Mouse (Mus musculus) cerebellum, adult 8-10 months (tissue): Measurements from ENCODE around the gene Bbox1.

Experiments used
- DNase-seq: peaks from one replicate; pipeline ENCODE4 v3.0.0; 2022

The Bbox1 gene

DNA sequence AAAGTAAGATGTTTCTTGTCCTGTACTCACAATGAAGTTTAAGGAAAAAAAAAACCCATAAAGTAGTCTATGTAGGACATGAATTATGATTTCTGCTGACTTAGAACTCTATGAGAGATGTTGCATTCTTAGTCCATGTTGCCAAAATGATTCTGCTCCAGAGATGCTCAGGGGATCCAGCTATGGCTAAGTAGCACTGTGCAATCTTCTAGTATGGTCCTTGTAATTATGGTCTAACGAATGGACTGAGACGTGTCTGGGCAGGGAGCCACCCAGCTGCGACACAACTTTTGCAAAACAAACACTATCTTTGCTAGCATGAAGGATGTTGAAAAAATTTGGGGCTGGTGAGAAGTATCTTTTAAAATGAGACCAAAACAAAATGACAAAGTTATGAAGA lies 45.1 kb downstream of the Bbox1 start:
- DNase-seq = no peak

DNA sequence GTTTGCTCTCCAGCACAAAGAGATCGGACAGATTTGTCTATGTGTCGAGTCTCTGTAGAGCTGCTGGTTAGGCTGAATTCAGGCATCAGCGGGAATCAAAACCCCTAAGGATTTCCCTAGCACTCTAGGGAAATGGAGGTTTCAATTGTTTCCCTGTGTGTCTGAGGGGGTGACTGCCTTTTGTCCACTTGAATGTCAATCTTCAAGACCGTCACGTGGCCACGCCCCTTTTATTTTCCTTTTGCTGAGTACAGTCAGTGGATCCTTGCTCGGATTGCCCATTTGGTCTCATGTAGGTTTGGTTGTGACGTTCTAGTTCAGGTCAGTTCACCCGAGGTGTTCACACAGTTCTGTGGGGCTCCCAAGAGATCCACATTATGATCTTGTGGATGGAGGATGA lies 82.1 kb downstream of the Bbox1 start:
- no peak for DNase-seq

- no peak for DNase-seq
These were observed 83.6 kb downstream of the Bbox1 start for GRCm38 (mm10) chr2:110230753-110231152.

DNA sequence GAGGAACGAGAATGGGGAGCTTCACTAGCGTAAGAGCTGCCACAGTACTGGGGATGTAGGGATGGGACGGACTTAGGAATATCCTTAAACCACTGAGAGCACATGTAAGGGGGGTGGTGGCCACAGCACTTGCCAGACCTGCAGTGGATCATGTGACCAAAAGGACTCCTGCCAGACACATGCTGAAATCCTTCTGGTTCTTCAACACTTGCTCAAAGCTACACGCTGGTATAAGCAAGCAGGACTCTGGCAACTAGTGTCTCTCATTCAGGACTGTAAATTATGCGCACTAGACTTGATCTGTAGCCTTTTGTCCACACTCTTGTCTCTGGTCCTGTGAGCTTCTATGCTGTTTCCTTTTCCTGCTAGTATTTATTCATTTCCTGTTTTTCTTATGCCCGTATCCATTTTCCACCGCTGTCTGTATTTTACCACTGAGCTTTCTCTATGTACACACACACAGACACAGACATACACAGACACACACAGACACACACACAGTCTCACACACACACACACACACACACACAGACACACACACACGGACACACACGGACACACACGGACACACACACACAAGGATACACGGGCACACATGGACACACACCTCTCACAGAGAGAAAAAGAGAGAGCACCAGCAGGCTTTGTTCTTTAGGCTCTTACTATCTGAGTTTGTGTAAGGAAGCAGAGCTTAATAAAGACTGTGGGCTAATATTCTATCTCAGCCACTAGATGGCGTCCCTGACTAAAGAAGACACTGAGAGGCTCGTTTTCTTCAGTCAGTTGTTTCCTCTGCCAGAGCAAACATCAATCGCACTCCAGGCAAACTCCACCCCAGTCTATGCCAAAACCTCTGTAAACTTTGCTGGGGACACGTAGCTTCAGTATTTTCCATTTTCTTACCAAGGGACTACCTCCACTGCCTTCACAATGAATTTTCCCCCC lies 84.9 kb downstream of the Bbox1 start:
- peak; percentile 37 for DNase-seq

GRCm38 (mm10) chr2:110226421-110226820 lies 87.9 kb downstream of the Bbox1 start:
- no peak for DNase-seq

DNA sequence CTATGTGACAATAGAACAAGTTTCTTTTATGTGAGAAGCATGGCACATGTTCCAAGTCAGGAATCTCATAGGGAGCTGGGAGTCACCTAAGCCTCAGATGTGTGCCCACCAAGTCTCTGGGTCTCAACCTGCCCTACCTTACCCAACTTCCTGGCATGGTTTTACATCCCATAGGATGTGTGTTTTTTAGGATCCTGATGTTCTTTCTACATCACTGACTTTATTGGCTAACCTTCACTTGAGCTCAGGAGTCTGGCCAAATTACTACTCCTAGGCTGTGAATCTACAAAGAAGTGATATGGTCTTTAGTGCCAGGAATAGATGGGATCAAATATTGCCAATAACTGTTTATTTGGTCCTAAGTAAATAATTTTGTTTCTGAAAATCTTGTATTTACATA lies 88.4 kb downstream of the Bbox1 start:
- no peak for DNase-seq

DNA sequence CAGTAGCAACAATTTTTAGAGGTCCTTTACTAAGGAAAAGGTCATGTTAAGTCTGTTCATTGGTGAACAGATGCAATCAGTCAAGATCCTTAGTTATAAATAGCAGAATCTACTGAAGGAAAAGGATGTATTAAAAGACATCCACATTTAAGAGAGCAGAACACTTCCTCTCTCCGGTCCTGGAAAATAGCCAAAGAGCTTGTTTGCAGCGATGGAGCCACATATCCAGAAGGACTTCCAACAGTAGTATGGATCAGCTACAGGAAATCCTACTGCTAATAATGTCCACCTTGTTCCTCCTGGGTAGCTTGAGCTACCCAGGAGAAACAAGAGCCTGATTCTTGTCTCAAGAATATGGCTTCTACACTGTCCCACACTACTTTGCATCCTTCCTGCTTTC lies 91.6 kb downstream of the Bbox1 start:
- DNase-seq = no peak

DNA sequence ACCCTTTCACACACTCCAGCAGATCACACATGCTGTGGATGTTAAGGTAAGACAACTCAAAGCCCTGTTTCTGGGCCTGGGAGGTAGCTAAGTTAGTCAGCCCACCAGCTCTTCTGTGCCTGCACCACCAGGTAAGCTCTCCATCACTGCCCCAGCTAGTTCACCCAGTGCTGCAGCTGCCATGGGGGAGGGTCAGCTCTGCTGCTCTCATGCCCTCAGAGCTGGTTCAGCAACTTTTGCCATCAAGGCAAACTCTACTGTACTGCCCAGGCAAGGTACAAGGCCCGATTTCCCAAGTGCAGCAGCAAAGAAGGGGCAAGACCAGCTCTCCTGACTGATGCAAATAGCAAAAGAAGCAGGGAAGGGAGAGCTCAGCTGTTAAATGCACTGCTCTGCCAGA lies 93.9 kb downstream of the Bbox1 start:
- no peak for DNase-seq

GRCm38 (mm10) chr2:110215685-110216058 lies 98.7 kb downstream of the Bbox1 start:
- DNase-seq = no peak

DNA sequence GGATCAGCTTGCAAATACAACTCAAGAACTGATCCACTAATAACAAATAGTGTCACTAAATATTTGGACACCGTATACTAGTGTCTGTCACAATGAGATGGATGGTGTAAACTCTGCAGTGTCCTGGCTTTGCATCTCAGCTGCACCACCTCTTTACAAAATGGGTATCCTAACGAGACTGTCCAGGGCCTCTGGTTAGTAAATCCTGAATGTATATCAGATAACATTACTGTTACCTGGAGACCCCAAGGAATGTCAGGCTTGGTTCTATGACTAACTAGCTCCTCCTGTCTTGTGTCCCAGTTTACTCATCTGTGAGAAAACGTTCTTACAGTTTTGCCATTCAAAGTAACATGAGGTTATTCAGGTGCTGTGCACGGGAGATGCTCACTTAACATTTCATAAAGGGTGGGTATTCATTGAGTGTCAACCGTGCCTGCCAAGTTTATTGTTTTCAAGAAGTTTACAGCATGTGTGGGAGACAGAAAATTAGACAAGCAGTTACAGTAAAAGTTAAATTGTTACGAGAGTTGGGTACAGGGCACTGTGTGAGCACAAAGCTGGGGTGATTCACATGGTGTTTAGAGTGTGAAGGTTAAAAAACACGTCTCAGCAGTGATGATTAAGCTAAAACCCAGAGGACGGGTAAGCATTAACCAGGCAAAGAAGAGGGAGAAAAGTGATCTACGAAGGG lies 99.2 kb downstream of the Bbox1 start:
- DNase-seq = no peak

- no peak for DNase-seq
These were observed 100.1 kb downstream of the Bbox1 start for GRCm38 (mm10) chr2:110214278-110214677.
